12 mouse cellular contexts compared by ENCODE assay signal in the genomic region with DNA sequence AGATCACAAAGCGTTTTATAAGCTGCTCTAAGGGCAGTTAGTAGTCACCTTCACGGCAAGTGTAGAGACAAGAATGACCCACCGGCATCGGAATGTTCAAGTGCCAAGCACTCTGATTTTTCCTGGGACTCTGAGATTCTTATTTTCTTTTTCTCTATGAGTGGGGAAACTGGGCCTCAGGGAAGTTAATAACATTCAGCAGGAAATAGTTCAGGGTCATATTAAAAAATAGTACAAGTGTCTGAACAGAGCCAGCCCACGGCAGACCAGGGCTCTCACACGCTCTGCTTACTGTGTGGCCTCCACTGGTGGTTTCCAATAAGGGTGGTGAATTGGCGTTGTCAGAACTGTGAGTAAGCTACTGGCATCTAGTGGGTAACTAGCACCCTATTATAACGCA.
"Had no signal": no experiment of that assay in that cellular context is flagged by ENCODE, and none has a peak within 500 bp of the region (broad histone marks: within the 10 kb centered on the region; RNA-seq: fewer than 3 reads in every experiment).

No protein-coding gene starts in this region.

- ATAC-seq: intestine, embryonic 16.5 days; liver, embryonic 12.5 days had no signal

- H3K4me3 ChIP-seq: layer of hippocampus, adult 2 months; limb, embryonic 15.5 days; liver, embryonic 12.5 days; lung, embryonic 15.5 days; midbrain, embryonic 10.5 days; myocyte; neural tube, embryonic 15.5 days had no signal

- H3K4me1 ChIP-seq: midbrain, embryonic 10.5 days; neural tube, embryonic 15.5 days had no signal

- DNase-seq: midbrain, embryonic 14.5 days; right cerebral cortex, adult 18-20 months; right cerebral cortex, postnatal 25 days; thymus, postnatal 36 days had no signal

- H3K27me3 ChIP-seq: limb, embryonic 15.5 days; liver, embryonic 12.5 days; lung, embryonic 15.5 days; neural tube, embryonic 15.5 days had no signal

- H3K9me3 ChIP-seq: limb, embryonic 15.5 days; liver, embryonic 12.5 days; lung, embryonic 15.5 days; midbrain, embryonic 10.5 days; neural tube, embryonic 15.5 days had no signal

- H3K36me3 ChIP-seq: limb, embryonic 15.5 days; liver, embryonic 12.5 days; lung, embryonic 15.5 days; midbrain, embryonic 10.5 days; neural tube, embryonic 15.5 days had no signal

- H3K4me2 ChIP-seq: limb, embryonic 15.5 days; liver, embryonic 12.5 days; lung, embryonic 15.5 days; neural tube, embryonic 15.5 days had no signal

- H3K9ac ChIP-seq: limb, embryonic 15.5 days; liver, embryonic 12.5 days; lung, embryonic 15.5 days; neural tube, embryonic 15.5 days had no signal

- H3K27ac ChIP-seq: layer of hippocampus, adult 2 months; limb, embryonic 15.5 days; liver, embryonic 12.5 days; lung, embryonic 15.5 days; midbrain, embryonic 10.5 days; neural tube, embryonic 15.5 days had no signal
